Mouse (Mus musculus): Measurements from ENCODE around the gene H2al1h.

DNA sequence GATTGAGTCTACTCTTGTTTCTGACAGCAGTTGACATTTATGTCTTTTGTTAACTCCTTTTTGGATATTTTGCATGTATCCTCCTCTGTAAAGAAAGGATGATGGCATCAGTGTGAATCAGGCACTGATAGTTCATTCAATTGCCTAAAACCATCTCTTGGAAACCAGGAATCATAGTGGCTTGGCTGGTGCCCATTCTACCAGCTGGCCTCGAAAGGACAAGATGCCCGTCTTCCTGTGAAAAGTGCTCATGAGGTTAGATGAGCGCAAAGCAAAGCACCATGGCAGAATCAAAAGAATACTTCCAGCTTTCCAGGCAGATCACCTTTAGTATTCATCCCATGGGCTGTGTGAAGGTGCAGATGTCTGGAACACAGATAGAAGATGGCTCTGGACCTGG, 25.5 kb downstream of the H2al1h start:
- TF ChIP-seq CTCF (IDR thresholded peaks at IDR 0.05; ENCODE audit: insufficient read depth, low read length) (no peak), POLR2A (IDR thresholded peaks at IDR 0.05; ENCODE audit: borderline replicate concordance, extremely low read depth, low read depth, low read length) (no peak)
